Mouse (Mus musculus) lung, embryonic 14.5 days (tissue): ENCODE results near the gene Pih1d1. TPM values are rescaled to one million over a fixed set of nuclear protein-coding genes. Genes with fewer than 3 reads are reported as not detected.

Source experiments
- ATAC-seq: fragments of 200-750 bp; cut with Nextera tagmentation; 2 replicates; pipeline ENCODE4 v1.8.0; 2017; ENCODE audit warnings: mild to moderate bottlenecking, moderate TSS enrichment, moderate library complexity; ENCODE audit not compliant: insufficient read depth
- DNase-seq: peaks from one replicate; pipeline ENCODE4 v3.0.0-alpha.2; 2015
- H3K27ac ChIP-seq: fragments of 300-500 bp; sonication (generic); 2 replicates; pipeline ENCODE4 v1.5.1; 2014; ENCODE audit warnings: low read depth, mild to moderate bottlenecking, moderate library complexity
- H3K27me3 ChIP-seq: fragments of 300-500 bp; sonication (generic); 2 replicates; pipeline ENCODE4 v1.6.1; 2014; ENCODE audit warnings: low read length, control low read depth; ENCODE audit not compliant: insufficient read depth
- H3K36me3 ChIP-seq: fragments of 300-500 bp; sonication (generic); 2 replicates; pipeline ENCODE4 v1.6.1; 2014; ENCODE audit warnings: control low read depth; ENCODE audit not compliant: insufficient read depth
- H3K4me1 ChIP-seq: fragments of 300-500 bp; sonication (generic); 2 replicates; pipeline ENCODE4 v1.6.1; 2014; ENCODE audit warnings: antibody characterized with exemption, control low read depth; ENCODE audit not compliant: insufficient read depth
- H3K4me2 ChIP-seq: fragments of 300-500 bp; sonication (generic); 2 replicates; pipeline ENCODE4 v1.6.1; 2014; ENCODE audit warnings: mild to moderate bottlenecking
- H3K4me3 ChIP-seq: fragments of 300-500 bp; sonication (generic); 2 replicates; pipeline ENCODE4 v1.5.1; 2014; ENCODE audit warnings: low read depth, low read length
- H3K9ac ChIP-seq: fragments of 300-500 bp; sonication (generic); 2 replicates; pipeline ENCODE4 v1.6.1; 2014
- H3K9me3 ChIP-seq: fragments of 300-500 bp; sonication (generic); 2 replicates; pipeline ENCODE4 v1.6.1; 2016; ENCODE audit warnings: low read depth, low read length, control low read depth
- CTCF ChIP-seq: IDR thresholded peaks from 2 replicates; pipeline ENCODE4 v1.5.1; 2016; ENCODE audit warnings: antibody characterized with exemption, low read depth
- WGBS: fragments of 180-500 bp; shearing (Covaris S2); extraction: QIAGEN DNeasy Blood & Tissue Kit; methylation state at CpG from one replicate; pipeline ENCODE4 v1.1.7; 2014; 5-methylcytosine and 5-hydroxymethylcytosine counted together
- polyA plus RNA-seq: library from polyadenylated mRNA; unstranded; fragments of >200 nt; fragmentation: Nextera tagmentation; extraction: Ambion mirVana; gene quantifications from 2 replicates; pipeline ENCODE4 v1.2.1, GENCODE M21; 2014

Pih1d1 gene
- polyA plus RNA-seq, 1 experiment from 2014 or later, result 112 TPM

GRCm38 (mm10) chr7:45112529-45112928 lies 41.6 kb upstream of the Pih1d1 start:
- Histone ChIP-seq H3K4me3 (no peak overlapping the region), H3K4me2 (no peak overlapping the region), H3K27ac (no peak overlapping the region), H3K4me1 (no peaks in the 10 kb centered on the region), H3K27me3 (no peaks in the 10 kb centered on the region), H3K36me3 (no peaks in the 10 kb centered on the region; the same call in 1 of the 2 replicates), H3K9ac (no peak overlapping the region), H3K9me3 (no peaks in the 10 kb centered on the region)
- no peak for TF ChIP-seq CTCF
- WGBS, result 38% methylated on average over 3 of the region's 3 CpGs
- DNase-seq (no peak), ATAC-seq (no peak)

GRCm38 (mm10) chr7:45113476-45113875 lies 40.6 kb upstream of the Pih1d1 start:
- Histone ChIP-seq H3K27me3 (no peaks in the 10 kb centered on the region), H3K4me3 (no peak overlapping the region), H3K9ac (no peak overlapping the region), H3K27ac (no peak overlapping the region), H3K36me3 (peaks cover 4% of the 10 kb centered on the region), H3K9me3 (no peaks in the 10 kb centered on the region), H3K4me2 (no peak overlapping the region), H3K4me1 (no peaks in the 10 kb centered on the region)
- 56% methylated on average over 2 of the region's 2 CpGs for WGBS
- no peak for TF ChIP-seq CTCF
- ATAC-seq (no peak), DNase-seq (no peak)

- no peak overlapping the region for H3K4me3 ChIP-seq
- H3K9me3 ChIP-seq, result no peaks in the 10 kb centered on the region
- H3K9ac ChIP-seq, result no peak overlapping the region
- H3K4me1 ChIP-seq, result 0 out of 2 replicates have a peak, but pooled peaks cover under 1% of the 10 kb centered on the region
- H3K27ac ChIP-seq, result no peak overlapping the region
- DNase-seq (no peak), ATAC-seq (no peak)
- no peaks in the 10 kb centered on the region for H3K27me3 ChIP-seq
- WGBS, result 73% methylated on average over 8 of the region's 8 CpGs
- H3K4me2 ChIP-seq, result no peak overlapping the region
- no peak for TF ChIP-seq CTCF
- peaks cover 40% of the 10 kb centered on the region for H3K36me3 ChIP-seq
Measured at GRCm38 (mm10) chr7:45117566-45117965, 36.5 kb upstream of the Pih1d1 start.

- ATAC-seq (no peak), DNase-seq (no peak)
- H3K36me3 ChIP-seq, result peaks cover 47% of the 10 kb centered on the region
- H3K4me3 ChIP-seq, result no peak overlapping the region
- H3K27me3 ChIP-seq, result no peaks in the 10 kb centered on the region
- H3K4me1 ChIP-seq, result peaks cover 7% of the 10 kb centered on the region; the same call in 1 of the 2 replicates
- no peak overlapping the region for H3K27ac ChIP-seq
- no peaks in the 10 kb centered on the region for H3K9me3 ChIP-seq
- no peak overlapping the region for H3K4me2 ChIP-seq
- 79% methylated on average over 6 of the region's 6 CpGs for WGBS
- TF ChIP-seq CTCF, result no peak
- no peak overlapping the region for H3K9ac ChIP-seq
Measured at GRCm38 (mm10) chr7:45118336-45118735, 35.8 kb upstream of the Pih1d1 start.

DNA sequence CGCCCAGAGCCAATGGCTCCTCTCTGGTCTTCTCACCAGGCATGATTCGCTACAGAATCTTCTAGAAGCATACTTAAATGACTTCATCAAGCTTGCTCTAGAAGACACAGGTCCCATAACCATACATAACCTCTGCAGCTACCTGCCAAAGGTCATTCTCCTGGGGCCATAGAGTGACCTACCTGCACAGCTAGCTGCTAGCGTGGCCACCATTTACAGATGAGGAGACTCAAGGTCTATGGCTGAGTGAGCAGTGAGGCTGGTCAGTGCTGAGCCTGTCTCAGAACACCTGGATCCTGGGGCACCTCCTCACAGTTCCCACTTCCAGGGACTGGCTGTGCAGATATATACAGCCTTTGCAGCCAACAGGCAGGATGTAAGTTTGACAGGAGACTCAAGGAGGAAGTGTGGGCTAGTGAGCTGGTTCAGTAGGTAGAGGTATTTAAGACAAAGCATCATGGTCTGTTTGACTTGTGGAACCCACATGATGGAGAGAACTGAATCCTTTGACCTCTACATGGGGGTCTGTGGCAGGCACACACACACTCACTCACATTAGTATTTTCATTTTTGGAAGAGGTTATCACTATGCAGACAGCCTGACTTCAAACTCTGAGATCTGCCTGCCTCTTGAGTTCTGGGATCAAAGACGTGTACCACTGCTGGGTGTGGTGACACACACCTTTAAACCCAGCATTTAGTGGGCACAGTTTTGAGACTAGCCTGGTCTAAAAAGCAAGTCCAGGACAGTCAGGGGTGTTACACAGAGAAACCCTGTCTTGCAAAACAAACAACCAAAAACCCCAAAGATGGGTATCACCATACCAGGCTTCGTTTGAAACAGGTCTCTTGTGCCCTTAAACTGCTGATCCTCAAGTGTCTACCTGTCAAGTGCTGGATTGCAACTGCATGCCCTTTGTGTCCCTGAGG lies 34.1 kb upstream of the Pih1d1 start:
- Histone ChIP-seq H3K9me3 (no peaks in the 10 kb centered on the region), H3K36me3 (peaks cover 53% of the 10 kb centered on the region), H3K4me1 (peaks cover 7% of the 10 kb centered on the region; the same call in 1 of the 2 replicates), H3K4me3 (no peak overlapping the region), H3K9ac (no peak overlapping the region), H3K27ac (no peak overlapping the region), H3K4me2 (no peak overlapping the region), H3K27me3 (no peaks in the 10 kb centered on the region)
- no peak for ATAC-seq
- TF ChIP-seq CTCF, result no peak
- no peak for DNase-seq
- 72% methylated on average over 5 of the region's 5 CpGs for WGBS

- H3K4me1 ChIP-seq, result peaks cover 12% of the 10 kb centered on the region
- H3K4me3 ChIP-seq, result no peak overlapping the region
- peak overlapping the region; percentile 81; the same call in 1 of the 2 replicates for H3K4me2 ChIP-seq
- peak overlapping the region; percentile 1; the same call in 1 of the 2 replicates for H3K9ac ChIP-seq
- peaks cover 67% of the 10 kb centered on the region for H3K36me3 ChIP-seq
- no peak overlapping the region; the same call in 1 of the 2 replicates for H3K27ac ChIP-seq
- no peaks in the 10 kb centered on the region for H3K9me3 ChIP-seq
- 50% methylated on average over 8 of the region's 8 CpGs for WGBS
- DNase-seq (peak; percentile 58), ATAC-seq (no peak)
- no peak for TF ChIP-seq CTCF
- no peaks in the 10 kb centered on the region for H3K27me3 ChIP-seq
Measured at GRCm38 (mm10) chr7:45121404-45121803, 32.7 kb upstream of the Pih1d1 start.

DNA sequence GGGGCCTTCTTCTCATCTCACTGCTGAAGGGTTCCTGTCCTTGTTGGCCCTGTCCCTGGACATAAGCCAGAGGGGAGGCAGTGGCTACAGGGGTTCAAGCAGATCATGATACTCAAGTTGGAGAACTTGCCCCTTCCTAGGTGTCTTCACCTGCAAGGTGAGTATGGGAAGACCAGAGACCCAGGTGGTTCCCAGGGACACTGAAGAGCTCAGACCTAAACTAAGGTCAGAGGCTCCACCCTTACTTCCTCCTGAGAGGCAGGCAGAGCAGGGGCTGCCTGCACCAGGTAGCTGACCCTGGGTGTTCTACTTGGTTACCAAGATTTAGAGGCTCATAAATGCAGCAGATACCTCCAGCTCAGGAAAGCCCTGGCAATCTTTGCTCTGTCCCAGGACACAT lies 32.1 kb upstream of the Pih1d1 start:
- Histone ChIP-seq H3K9me3 (no peaks in the 10 kb centered on the region), H3K4me1 (peaks cover 13% of the 10 kb centered on the region), H3K4me3 (no peak overlapping the region; the same call in 1 of the 2 replicates), H3K36me3 (peaks cover 73% of the 10 kb centered on the region), H3K4me2 (peak overlapping the region; percentile 81), H3K27ac (peak overlapping the region; percentile 54), H3K27me3 (no peaks in the 10 kb centered on the region), H3K9ac (peak overlapping the region; percentile 1)
- DNase-seq (no peak), ATAC-seq (no peak)
- TF ChIP-seq CTCF, result no peak
